Mouse (Mus musculus) heart, adult 2 months (tissue): ENCODE measurements at regions not wholly inside any gene's neighbourhood (a gene's known extent, or its start where the extent isn't known, plus 50 kb on each side); places are given as distances from the start of the nearest gene placed in this dataset.

Experiments used
- DNase-seq, 2 experiments: peaks; one replicate each; pipeline ENCODE4 v3.0.0; 2021
- H3K27ac ChIP-seq: fragments of 200-600 bp; 2 replicates; pipeline ENCODE4 v1.8.1; 2022
- H3K27me3 ChIP-seq: fragments of 200-500 bp; 2 replicates; pipeline ENCODE4 v1.6.1; 2012; ENCODE audit warnings: mild to moderate bottlenecking, low read length, inconsistent platforms, mixed read lengths; ENCODE audit not compliant: control insufficient read depth, insufficient read depth
- H3K36me3 ChIP-seq: fragments of 200-500 bp; 2 replicates; pipeline ENCODE4 v1.6.1; 2012; ENCODE audit warnings: low read length, inconsistent platforms; ENCODE audit not compliant: control insufficient read depth, insufficient read depth
- H3K4me1 ChIP-seq: fragments of 200-500 bp; 2 replicates; pipeline ENCODE4 v1.6.1; 2011; ENCODE audit warnings: low read length; ENCODE audit not compliant: control insufficient read depth, insufficient read depth
- H3K4me3 ChIP-seq: fragments of 200-600 bp; 2 replicates; pipeline ENCODE4 v1.8.1; 2022
- H3K79me2 ChIP-seq: fragments of 200-500 bp; replicated peaks from 2 replicates; pipeline ENCODE4 v1.6.1; 2012; ENCODE audit warnings: mild to moderate bottlenecking, inconsistent platforms, low read length, moderate library complexity, mixed read lengths; ENCODE audit not compliant: control insufficient read depth, insufficient read depth
- H3K9ac ChIP-seq: fragments of 200-500 bp; 2 replicates; pipeline ENCODE4 v1.6.1; 2012; ENCODE audit warnings: low read depth, mild to moderate bottlenecking, control low read depth, inconsistent platforms, low read length, mixed read lengths
- CTCF ChIP-seq: fragments of 200-600 bp; IDR thresholded peaks from 2 replicates; pipeline ENCODE4 v1.8.1; 2022; ENCODE audit warnings: antibody characterized with exemption, mild to moderate bottlenecking, moderate library complexity
- EP300 ChIP-seq: fragments of 200-500 bp; IDR thresholded peaks from 2 replicates; pipeline ENCODE4 v1.6.1; 2011; ENCODE audit warnings: low read depth, low read length, control low read depth; ENCODE audit not compliant: insufficient read depth
- POLR2A ChIP-seq: fragments of 200-500 bp; IDR thresholded peaks from 2 replicates; pipeline ENCODE4 v1.6.1; 2011; ENCODE audit warnings: mild to moderate bottlenecking, low read depth, low read length, control low read depth; ENCODE audit not compliant: insufficient read depth
- WGBS: fragments of 180-500 bp; shearing (Covaris S2); methylation state at CpG from one replicate; pipeline ENCODE4 v1.1.7; 2018; 5-methylcytosine and 5-hydroxymethylcytosine counted together
- intact Hi-C: fragments of 180-260 bp; cut with DNase I; formaldehyde crosslinking; loops from one replicate; pipeline ENCODE4 v1.15.1; 2025

DNA sequence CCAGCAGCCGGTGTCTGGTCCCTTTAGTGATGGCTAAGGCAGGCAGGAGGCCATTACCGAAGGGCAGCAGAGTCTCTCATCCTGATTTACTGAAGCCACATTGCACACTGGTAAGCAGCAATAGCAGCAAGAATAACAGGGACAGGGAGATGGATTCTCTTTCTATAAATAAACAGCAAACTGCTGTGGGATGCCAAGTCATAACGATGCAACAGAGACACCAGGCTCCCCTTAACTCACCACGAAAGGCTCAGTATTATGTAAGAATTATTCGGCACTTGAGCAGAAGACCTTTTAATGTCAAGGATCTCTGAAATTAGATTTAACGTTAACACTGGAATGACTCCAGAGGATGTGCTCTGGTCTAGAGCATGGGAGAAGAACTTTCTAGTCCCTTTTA is 202.1 kb downstream of the Ddx10 start:
- H3K36me3 ChIP-seq: no peaks in the 10 kb centered on the region
- intact Hi-C loops: no loop called here
- H3K27ac ChIP-seq: peak overlapping the region; percentile 51
- no peak for TF ChIP-seq CTCF
- TF ChIP-seq EP300: no peak
- TF ChIP-seq POLR2A: no peak
- H3K27me3 ChIP-seq: no peaks in the 10 kb centered on the region
- H3K79me2 ChIP-seq: no peaks in the 10 kb centered on the region
- 58% methylated on average over 6 of the region's 6 CpGs for WGBS
- no peaks in the 10 kb centered on the region for H3K4me1 ChIP-seq
- no peak overlapping the region for H3K4me3 ChIP-seq
- no peak for DNase-seq
- H3K9ac ChIP-seq: 0 out of 2 replicates have a peak overlapping the region, but pooled peaks have one; percentile 47

DNA sequence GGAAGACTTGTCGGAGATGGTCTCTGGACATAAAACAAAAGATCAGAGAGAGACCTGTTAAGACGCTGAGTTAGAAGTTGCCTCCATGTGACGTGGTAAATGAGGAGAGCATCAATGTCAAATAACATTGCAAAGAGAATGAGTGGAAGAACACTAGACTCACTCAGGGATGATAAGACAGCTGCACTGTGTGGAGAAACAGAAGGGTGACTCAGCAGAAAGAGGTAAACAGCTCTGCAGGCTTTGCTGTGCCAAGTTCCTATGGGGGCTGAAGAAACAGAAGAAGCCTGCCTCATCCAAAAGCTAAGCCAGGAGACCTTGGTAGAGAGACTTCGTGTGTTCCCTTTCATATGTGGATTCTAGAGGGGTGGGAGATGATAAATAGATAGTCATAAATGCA is 214.1 kb downstream of the Ddx10 start:
- H3K4me3 ChIP-seq: no peak overlapping the region
- H3K27me3 ChIP-seq: no peaks in the 10 kb centered on the region
- no peaks in the 10 kb centered on the region for H3K4me1 ChIP-seq
- WGBS: 69% methylated on average over 4 of the region's 4 CpGs
- no peaks in the 10 kb centered on the region for H3K79me2 ChIP-seq
- DNase-seq: no peak
- intact Hi-C loops: no loop called here
- no peaks in the 10 kb centered on the region for H3K36me3 ChIP-seq
- H3K27ac ChIP-seq: no peak overlapping the region
- TF ChIP-seq CTCF (no peak), POLR2A (no peak), EP300 (no peak)
- no peak overlapping the region for H3K9ac ChIP-seq

DNA sequence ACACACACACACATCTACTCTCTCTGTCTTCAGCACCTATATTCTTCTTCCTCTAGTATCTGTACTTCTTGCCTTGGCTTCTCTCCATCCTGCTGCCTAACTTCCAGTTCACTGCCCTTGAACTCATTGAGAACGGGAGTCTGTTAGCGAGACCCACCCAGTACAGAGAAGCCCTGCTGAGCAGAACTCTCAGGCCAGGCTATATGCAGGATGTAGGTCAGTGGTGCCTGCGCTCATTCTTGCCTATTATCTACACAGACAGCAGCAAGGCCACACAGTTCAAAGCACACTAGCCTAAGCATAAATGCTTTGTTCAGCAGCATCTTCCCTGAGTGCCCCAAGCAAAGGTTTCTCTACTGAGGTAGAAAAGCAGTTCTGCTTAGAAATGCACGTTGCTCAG is 225.8 kb downstream of the Ddx10 start:
- Histone ChIP-seq H3K27me3 (no peaks in the 10 kb centered on the region), H3K4me3 (no peak overlapping the region), H3K27ac (no peak overlapping the region), H3K36me3 (no peaks in the 10 kb centered on the region), H3K4me1 (no peaks in the 10 kb centered on the region), H3K79me2 (no peaks in the 10 kb centered on the region), H3K9ac (no peak overlapping the region)
- TF ChIP-seq EP300 (no peak), POLR2A (no peak), CTCF (no peak)
- WGBS: 71% methylated on average over 4 of the region's 4 CpGs
- intact Hi-C loops: no loop called here
- DNase-seq: no peak

DNA sequence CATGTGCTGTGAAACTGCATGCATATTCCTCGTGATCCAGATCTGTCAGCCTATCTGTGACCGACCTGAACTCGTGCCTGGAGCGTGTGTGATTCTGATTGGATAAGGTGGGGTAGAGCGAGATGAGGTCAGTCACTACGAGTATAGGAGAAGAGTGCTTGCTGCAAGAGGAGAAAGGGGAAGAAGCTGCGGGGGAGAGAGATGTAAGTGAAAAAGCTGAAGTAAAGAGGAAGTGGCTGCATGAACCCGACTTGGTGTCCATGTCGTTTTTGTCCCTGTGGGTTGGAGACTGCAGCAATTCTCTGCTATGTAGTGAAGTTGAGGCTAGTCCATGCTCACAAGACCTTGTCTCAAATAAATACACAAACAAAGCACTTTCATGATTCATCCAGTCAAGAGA is 237.1 kb downstream of the Ddx10 start:
- WGBS: 85% methylated on average over 9 of the region's 9 CpGs
- intact Hi-C loops: no loop called here
- Histone ChIP-seq H3K4me3 (no peak overlapping the region), H3K36me3 (no peaks in the 10 kb centered on the region), H3K27me3 (no peaks in the 10 kb centered on the region), H3K9ac (no peak overlapping the region), H3K79me2 (no peaks in the 10 kb centered on the region), H3K4me1 (no peaks in the 10 kb centered on the region), H3K27ac (no peak overlapping the region)
- DNase-seq: no peak
- no peak for TF ChIP-seq CTCF
- no peak for TF ChIP-seq POLR2A
- no peak for TF ChIP-seq EP300

DNA sequence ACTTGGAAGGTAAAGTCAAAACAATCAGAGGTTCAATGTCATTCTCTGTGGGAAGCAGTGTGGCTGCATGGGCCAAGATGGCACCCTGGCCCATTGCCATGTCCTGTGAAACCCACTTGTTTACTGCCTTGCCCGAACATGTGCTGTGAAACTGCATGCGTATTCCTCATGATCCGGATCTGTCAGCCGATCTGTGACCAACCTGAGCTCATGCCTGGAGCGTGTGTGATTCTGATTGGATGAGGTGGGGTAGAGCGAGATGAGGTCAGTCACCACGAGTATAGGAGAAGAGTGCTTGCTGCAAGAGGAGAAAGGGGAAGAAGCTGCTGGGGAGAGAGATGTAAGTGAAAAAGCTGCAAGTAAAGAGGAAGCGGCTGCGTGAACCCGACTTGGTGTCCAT is 240.5 kb downstream of the Ddx10 start:
- Histone ChIP-seq H3K79me2 (no peaks in the 10 kb centered on the region), H3K4me3 (no peak overlapping the region), H3K27ac (no peak overlapping the region), H3K4me1 (no peaks in the 10 kb centered on the region), H3K9ac (no peak overlapping the region), H3K27me3 (no peaks in the 10 kb centered on the region), H3K36me3 (no peaks in the 10 kb centered on the region)
- no peak for DNase-seq
- WGBS: 87% methylated on average over 10 of the region's 10 CpGs
- intact Hi-C loops: no loop called here
- TF ChIP-seq CTCF (no peak), EP300 (no peak), POLR2A (no peak)

DNA sequence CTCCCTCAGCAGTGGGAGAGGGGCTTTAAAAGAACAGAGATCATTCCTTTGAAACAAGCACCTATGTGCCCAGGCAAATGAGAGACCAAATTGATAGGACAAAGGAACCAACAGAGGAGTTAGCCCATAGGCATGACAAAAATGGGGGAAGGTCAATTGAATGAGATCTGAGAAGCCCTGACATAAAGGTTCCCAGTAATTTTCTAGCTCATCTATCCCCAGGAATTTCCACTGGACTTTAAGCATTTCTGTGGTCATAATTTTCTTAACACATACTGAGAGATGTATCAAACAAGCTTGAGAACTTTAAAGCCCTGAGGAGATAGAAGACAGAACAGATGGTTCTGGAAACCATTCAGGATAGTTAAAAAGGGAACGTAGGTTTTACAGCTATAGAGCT is 241.8 kb downstream of the Ddx10 start:
- no peaks in the 10 kb centered on the region for H3K79me2 ChIP-seq
- H3K27ac ChIP-seq: no peak overlapping the region
- no peaks in the 10 kb centered on the region for H3K4me1 ChIP-seq
- TF ChIP-seq POLR2A: no peak
- TF ChIP-seq CTCF: no peak
- DNase-seq: no peak
- no peak overlapping the region for H3K9ac ChIP-seq
- 82% methylated on average over 1 of the region's 1 CpGs for WGBS
- no peaks in the 10 kb centered on the region for H3K27me3 ChIP-seq
- intact Hi-C loops: no loop called here
- no peaks in the 10 kb centered on the region for H3K36me3 ChIP-seq
- no peak overlapping the region for H3K4me3 ChIP-seq
